Mouse (Mus musculus) megakaryocyte, embryonic 14.5 days (primary cell): ENCODE measurements at regions not wholly inside any gene's neighbourhood (a gene's known extent, or its start where the extent isn't known, plus 50 kb on each side); places are given as distances from the start of the nearest gene placed in this dataset.

Source experiments
- FLI1 ChIP-seq: IDR thresholded peaks from 2 replicates; pipeline ENCODE4 v1.6.1; 2012; ENCODE audit warnings: low read length, inconsistent platforms, mixed read lengths
- GATA1 ChIP-seq: IDR thresholded peaks from 3 replicates; pipeline ENCODE4 v1.6.1; 2012; ENCODE audit warnings: mixed read lengths, low read length, inconsistent platforms, borderline replicate concordance

- TF ChIP-seq GATA1 (no peak), FLI1 (no peak)
Observed at GRCm38 (mm10) chr6:135500381-135500780, 138.0 kb downstream of the Emp1 start.
